Mouse (Mus musculus) G1E (cell line): ENCODE data around the gene Sec24a. TPM values are rescaled to one million over a fixed set of nuclear protein-coding genes. Genes with fewer than 3 reads are reported as not detected.
A peak's percentile ranks its signal among the peaks of the same experiment; 100 is the strongest.
"Not testable (repeated sequence)": the region's sequence is repeated elsewhere in the genome, so short reads cannot be mapped to it uniquely, and the experiment has no call there.

Experiments
- ATAC-seq: 2 replicates; pipeline ENCODE4 v1.8.0; 2016; ENCODE audit warnings: mild to moderate bottlenecking; ENCODE audit not compliant: insufficient number of reproducible peaks, poor library complexity, low FRiP score, severe bottlenecking; ENCODE audit errors: extremely low read depth
- DNase-seq: peaks from one replicate; pipeline ENCODE4 v3.0.0; 2012; ENCODE audit warnings: low spot score
- H3K27me3 ChIP-seq: 2 replicates; pipeline ENCODE4 v1.6.1; 2012; ENCODE audit warnings: mild to moderate bottlenecking, low read length, inconsistent platforms; ENCODE audit not compliant: insufficient read depth
- H3K36me3 ChIP-seq: replicated peaks from 2 replicates; pipeline ENCODE3; 2012; ENCODE audit warnings: mild to moderate bottlenecking, inconsistent platforms
- H3K4me1 ChIP-seq: 2 replicates; pipeline ENCODE4 v1.6.1; 2012; ENCODE audit warnings: low read depth, low read length, inconsistent platforms, mixed read lengths; ENCODE audit not compliant: insufficient read depth
- H3K4me3 ChIP-seq: 2 replicates; pipeline ENCODE4 v1.5.1; 2012; ENCODE audit warnings: low read depth, mild to moderate bottlenecking, inconsistent platforms, low read length, moderate library complexity, mixed read lengths
- H3K9me3 ChIP-seq: replicated peaks from 2 replicates; pipeline ENCODE4 v1.6.1; 2012; ENCODE audit warnings: inconsistent platforms
- CTCF ChIP-seq: IDR thresholded peaks from 2 replicates; pipeline ENCODE4 v1.5.1; 2012; ENCODE audit warnings: low read depth, low read length, inconsistent platforms, mixed read lengths
- GATA1 ChIP-seq: IDR thresholded peaks from 2 replicates; pipeline ENCODE4 v1.6.1; 2012; ENCODE audit warnings: borderline replicate concordance, low read length, inconsistent platforms, mixed read lengths
- GATA2 ChIP-seq: IDR thresholded peaks from 2 replicates; pipeline ENCODE4 v1.6.1; 2012; ENCODE audit warnings: low read depth, low read length, inconsistent platforms, borderline replicate concordance
- POLR2AphosphoS5 ChIP-seq: IDR thresholded peaks from 2 replicates; pipeline ENCODE4 v1.6.1; 2012; ENCODE audit warnings: low read depth, low read length, inconsistent platforms; ENCODE audit not compliant: insufficient replicate concordance
- TAL1 ChIP-seq: conservative IDR thresholded peaks from 2 replicates; pipeline ENCODE4 v1.6.1; 2012; ENCODE audit warnings: low read depth, low read length, inconsistent platforms, mixed read lengths
- polyA plus RNA-seq: library from polyadenylated mRNA; stranded (reverse); fragments of >175 nt; gene quantifications from 2 replicates; pipeline ENCODE4 v1.2.3, GENCODE M21; 2012
- total RNA-seq, 2 experiments: library from RNA; stranded (forward) in 1 of 2; stranded (reverse) in 1 of 2; fragments of 200-1000 nt in 1 of 2; fragments of >200 nt in 1 of 2; fragmentation: Nextera tagmentation in 1 of 2; gene quantifications; 2 replicates each; pipeline ENCODE4 v1.2.3; 2014 to 2017

Sec24a gene
- total and polyA plus RNA-seq, 3 experiments: 8.2 to 40.9 (median 22.4) TPM

DNA sequence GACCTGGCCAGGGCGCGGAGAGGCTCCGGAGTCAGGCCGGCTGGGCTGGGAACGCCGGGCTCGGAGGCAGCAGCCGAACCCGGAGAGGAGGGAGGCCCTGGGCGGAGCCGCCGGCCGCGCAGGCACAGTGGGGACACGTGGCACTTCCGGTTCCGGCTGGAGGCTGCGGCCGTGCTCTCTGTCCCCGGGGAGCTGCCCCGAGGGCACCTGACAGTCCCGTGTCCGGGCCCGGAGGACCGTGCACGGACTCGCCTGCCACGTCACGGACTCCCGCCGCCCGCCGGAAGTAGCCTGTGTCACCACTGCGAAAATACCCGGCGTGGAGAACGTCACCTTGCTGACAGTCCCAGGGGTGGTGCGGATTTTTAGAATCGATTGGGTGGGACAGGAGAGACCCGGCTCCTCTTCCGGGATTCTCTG lies 7.1 kb downstream of the Sec24a start:
- peak; percentile 79 for ATAC-seq
- Histone ChIP-seq H3K4me3 (peak overlapping the region; percentile 96), H3K27me3 (no peaks in the 10 kb centered on the region), H3K9me3 (no peaks in the 10 kb centered on the region), H3K4me1 (peaks cover 52% of the 10 kb centered on the region), H3K36me3 (peaks cover 20% of the 10 kb centered on the region)
- DNase-seq: peak; percentile 97
- TF ChIP-seq CTCF (no peak), GATA2 (no peak), GATA1 (no peak), TAL1 (no peak), POLR2AphosphoS5 (no peak)

DNA sequence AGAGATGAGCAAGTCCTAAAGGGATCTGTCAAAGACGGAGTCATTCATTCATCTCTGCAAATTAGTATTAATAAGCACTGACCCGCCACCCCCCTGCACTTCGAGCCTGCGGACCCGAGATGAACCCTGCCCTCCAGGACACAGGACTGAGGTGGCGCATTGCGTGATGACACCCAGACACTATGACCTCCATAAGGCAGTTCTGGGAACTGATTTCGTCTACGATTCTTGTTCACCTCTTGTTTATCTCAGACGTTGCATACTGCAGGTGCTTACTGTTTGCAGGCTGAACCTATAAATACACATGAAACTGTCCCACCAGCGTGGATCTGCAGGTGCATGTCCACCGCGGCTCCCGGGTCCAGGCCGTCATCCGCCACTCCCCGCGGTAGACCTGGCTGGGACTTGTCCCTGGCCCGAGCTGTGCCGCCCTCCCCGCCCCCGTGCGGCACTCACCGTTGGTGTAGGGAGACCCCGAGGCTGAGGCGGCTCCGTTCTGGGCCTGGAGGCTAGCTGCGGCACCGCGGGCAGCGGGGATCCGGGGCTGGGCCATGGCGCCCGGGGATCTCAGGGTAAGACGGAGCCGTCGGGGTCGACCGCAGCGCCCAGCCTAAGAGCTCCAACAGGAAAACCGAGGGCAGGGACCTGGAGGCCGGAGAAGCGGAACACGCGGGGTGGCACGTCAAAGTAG lies 7.7 kb downstream of the Sec24a start:
- H3K36me3 ChIP-seq: peaks cover 25% of the 10 kb centered on the region
- H3K4me1 ChIP-seq: peaks cover 56% of the 10 kb centered on the region
- no peaks in the 10 kb centered on the region for H3K27me3 ChIP-seq
- no peak for ATAC-seq
- TF ChIP-seq CTCF (no peak), TAL1 (no peak), GATA1 (no peak), POLR2AphosphoS5 (no peak), GATA2 (no peak)
- peak overlapping the region; percentile 96 for H3K4me3 ChIP-seq
- no peaks in the 10 kb centered on the region for H3K9me3 ChIP-seq
- DNase-seq: peak; percentile 51

DNA sequence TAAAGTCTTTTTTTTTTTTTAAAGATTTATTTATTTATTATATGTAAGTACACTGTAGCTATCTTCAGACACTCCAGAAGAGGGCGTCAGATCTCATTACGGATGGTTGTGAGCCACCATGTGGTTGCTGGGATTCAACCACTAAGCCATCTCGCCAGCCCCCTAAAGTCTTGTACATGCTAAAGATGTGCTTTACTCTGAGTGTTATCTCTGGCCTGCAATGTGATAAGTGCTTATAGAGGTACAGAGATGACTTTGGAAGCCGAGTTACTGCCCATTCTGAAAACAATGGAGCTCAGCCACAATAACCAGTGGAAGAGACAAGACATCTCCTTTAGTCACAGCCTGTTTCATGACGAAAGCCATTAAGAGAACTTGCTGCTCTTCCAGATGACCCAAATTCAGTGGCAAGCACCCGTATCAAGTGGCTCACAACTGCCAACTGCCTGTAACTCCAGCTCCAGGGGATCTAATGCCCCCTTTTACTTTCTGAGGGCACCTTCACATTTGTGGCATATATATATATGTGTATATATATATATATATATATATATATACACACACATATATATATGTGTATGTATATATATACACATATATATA lies 11.7 kb downstream of the Sec24a start:
- not testable (repeated sequence) for ATAC-seq, DNase-seq, H3K27me3 ChIP-seq, H3K9me3 ChIP-seq, H3K4me3 ChIP-seq
- Histone ChIP-seq H3K4me1 (peaks cover 41% of the 10 kb centered on the region), H3K36me3 (peaks cover 57% of the 10 kb centered on the region)

DNA sequence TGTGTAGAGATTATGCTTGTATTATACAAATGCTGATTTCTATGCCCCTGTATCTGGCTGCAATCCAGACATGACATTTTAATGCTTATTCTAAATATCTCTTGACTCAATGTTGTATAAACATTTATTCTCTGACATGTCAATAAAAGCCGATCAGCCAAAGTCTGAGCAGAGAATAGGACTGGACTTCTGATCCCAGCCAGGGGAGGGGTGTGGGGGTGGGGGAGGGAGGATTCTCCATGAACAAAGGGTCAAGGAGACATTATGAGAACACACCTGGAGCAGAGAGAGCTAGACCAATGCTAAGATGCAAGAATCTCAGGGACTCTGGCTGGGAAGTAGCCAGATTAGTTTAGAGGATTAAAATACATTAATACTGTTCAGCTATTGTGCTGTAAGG lies 17.3 kb downstream of the Sec24a start:
- TF ChIP-seq GATA1: no peak
- TF ChIP-seq CTCF: no peak
- no peak for TF ChIP-seq TAL1
- TF ChIP-seq GATA2: no peak
- no peak for TF ChIP-seq POLR2AphosphoS5
- Histone ChIP-seq H3K4me3 (no peak overlapping the region), H3K4me1 (peaks cover 17% of the 10 kb centered on the region), H3K9me3 (0 out of 2 replicates have a peak, but pooled peaks cover 3% of the 10 kb centered on the region), H3K36me3 (peaks cover 78% of the 10 kb centered on the region), H3K27me3 (no peaks in the 10 kb centered on the region)
- ATAC-seq (no peak), DNase-seq (no peak)

DNA sequence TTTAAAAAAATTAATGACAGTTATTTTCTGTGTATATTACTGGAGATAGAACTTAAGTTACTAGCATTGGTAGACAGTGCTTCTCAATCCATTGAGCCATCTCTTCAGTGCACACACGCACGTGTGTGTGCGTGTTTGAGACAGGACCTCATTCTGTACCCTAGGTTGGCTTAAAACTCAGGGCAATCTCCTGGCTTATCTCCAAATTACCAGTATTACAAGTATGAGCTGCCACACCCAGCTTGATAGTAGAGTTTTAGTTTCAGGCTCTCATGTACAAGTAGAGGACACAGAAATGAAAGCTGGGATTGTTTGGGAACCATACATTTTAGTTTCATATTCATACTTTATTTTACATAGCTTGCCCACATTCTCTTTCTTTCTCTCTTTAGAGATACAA lies 22.7 kb downstream of the Sec24a start:
- H3K9me3 ChIP-seq: no peaks in the 10 kb centered on the region
- H3K4me1 ChIP-seq: peaks cover 40% of the 10 kb centered on the region
- peaks cover 77% of the 10 kb centered on the region for H3K36me3 ChIP-seq
- H3K27me3 ChIP-seq: no peaks in the 10 kb centered on the region
- H3K4me3 ChIP-seq: no peak overlapping the region
- DNase-seq (no peak), ATAC-seq (no peak)
- TF ChIP-seq POLR2AphosphoS5: no peak

DNA sequence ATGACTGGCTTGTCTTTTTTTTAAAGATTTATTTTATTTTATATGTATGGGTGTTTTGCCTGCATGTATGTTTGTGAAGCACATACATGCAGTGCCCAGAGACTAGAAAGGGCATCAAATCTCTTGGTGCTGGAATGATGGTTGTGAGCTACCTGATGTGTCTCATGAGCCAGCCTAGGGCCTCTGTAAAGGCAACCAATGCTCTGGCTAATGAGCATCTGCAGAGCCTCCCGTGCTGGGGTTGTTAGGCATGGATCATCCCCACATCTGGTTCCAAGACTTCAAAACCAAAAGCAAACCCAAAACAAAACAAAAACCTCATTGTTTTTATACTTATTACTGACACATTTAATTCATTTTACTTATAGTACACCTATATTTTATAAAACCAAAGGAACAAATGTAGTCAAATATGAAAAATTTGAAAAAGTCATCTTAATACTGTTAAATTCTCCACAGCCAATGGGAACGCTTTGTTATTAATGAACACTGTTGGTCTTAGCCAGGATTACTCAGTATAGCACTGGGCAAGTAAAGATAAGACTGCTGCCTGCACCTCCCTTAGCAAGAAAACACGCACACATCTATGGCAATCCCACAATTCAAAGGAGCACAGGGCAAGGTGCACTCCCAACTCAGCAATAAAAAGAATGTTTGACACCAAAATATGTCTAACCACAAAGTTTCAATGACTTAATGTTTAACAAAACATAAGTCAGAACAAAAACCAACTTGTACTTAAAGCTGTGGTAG lies 24.6 kb downstream of the Sec24a start:
- H3K4me1 ChIP-seq: peaks cover 40% of the 10 kb centered on the region
- no peaks in the 10 kb centered on the region for H3K27me3 ChIP-seq
- H3K4me3 ChIP-seq: no peak overlapping the region
- peaks cover 83% of the 10 kb centered on the region for H3K36me3 ChIP-seq
- no peaks in the 10 kb centered on the region for H3K9me3 ChIP-seq
- ATAC-seq: no peak; the same call in 1 of the 2 replicates
- TF ChIP-seq TAL1 (no peak), GATA1 (no peak), CTCF (no peak), GATA2 (no peak), POLR2AphosphoS5 (no peak)
- no peak for DNase-seq

DNA sequence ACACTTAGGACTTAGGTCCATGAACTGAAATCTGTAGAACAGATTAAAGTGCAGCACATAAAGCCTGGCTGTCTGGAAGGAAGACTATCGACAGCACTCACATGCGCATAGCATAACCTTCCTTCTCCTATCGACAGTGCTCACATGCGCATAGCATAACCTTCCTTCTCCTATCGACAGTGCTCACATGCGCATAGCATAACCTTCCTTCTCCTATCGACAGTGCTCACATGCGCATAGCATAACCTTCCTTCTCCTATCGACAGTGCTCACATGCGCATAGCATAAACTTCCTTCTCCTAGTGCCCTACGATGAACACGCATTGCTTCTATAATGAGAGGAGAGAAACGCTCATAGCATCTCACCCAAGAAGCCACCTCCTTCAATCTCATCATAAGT lies 29.2 kb downstream of the Sec24a start:
- H3K27me3 ChIP-seq, DNase-seq, H3K4me3 ChIP-seq, ATAC-seq, H3K9me3 ChIP-seq: not testable (repeated sequence)
- peaks cover 83% of the 10 kb centered on the region for H3K36me3 ChIP-seq
- H3K4me1 ChIP-seq: peaks cover 14% of the 10 kb centered on the region
